Mouse (Mus musculus): ENCODE results near the gene Ssrp1. TPM values are rescaled to one million over a fixed set of nuclear protein-coding genes. Genes with fewer than 3 reads are reported as not detected.

Gene Ssrp1
- total and polyA plus RNA-seq, 3 experiments = 241 to 437 (median 297) TPM

- Histone ChIP-seq H3K4me3 (replicated peaks in 1 of 3; ENCODE audit: low read depth in 2 of 3, low read length in 2 of 3, poor library complexity in 1 of 3) (no peak overlapping the region), H3K79me2 (replicated peaks; ENCODE audit: control insufficient read depth, extremely low read depth, insufficient read depth, poor library complexity, severe bottlenecking) (no peaks in the 10 kb centered on the region), H3K9me3 (replicated peaks; ENCODE audit: low read length) (no peaks in the 10 kb centered on the region), H3K9ac (ENCODE audit: insufficient read depth, low read depth) (no peak overlapping the region), H3K4me1 (ENCODE audit: control insufficient read depth in 1 of 2, insufficient read depth in 2 of 2) (peaks cover 0 to 19% of the 10 kb centered on the region in 2 experiments; a peak in 2 of 4 replicates), H3K27me3 (replicated peaks) (no peaks in the 10 kb centered on the region), H3K36me3 (replicated peaks in 1 of 2; ENCODE audit: control insufficient read depth in 1 of 2, insufficient read depth in 1 of 2, low read length in 1 of 2) (peaks cover 0 to 8% of the 10 kb centered on the region in 2 experiments), H3K4me2 (ENCODE audit: insufficient read depth, low read depth, poor library complexity, severe bottlenecking) (no peak overlapping the region), H3K27ac (ENCODE audit: insufficient read depth, low read depth) (no peak overlapping the region)
- in situ Hi-C loops (cut with MboI; ENCODE audit: low pct_ligation_motif_present, low pct_unique_long_range_greater_than_20kb, low sequenced_read_pairs) (loop anchor here (5.0 kb wide), 1 partner anchor 39 kb away; no protein-coding TSS in a partner anchor), dilution Hi-C loops (cut with MboI; ENCODE audit: extremely low pct_ligation_motif_present, extremely low pct_unique_long_range_greater_than_20kb, low sequenced_read_pairs) (no loop called here)
- DNase-seq (ENCODE audit: extremely low read depth) = no peak
- TF ChIP-seq E2F4 (IDR thresholded peaks at IDR 0.05; ENCODE audit: insufficient replicate concordance, low read depth, low read length) (no peak), ZNF384 (IDR thresholded peaks at IDR 0.05; ENCODE audit: low read depth, low read length) (no peak), JUN (IDR thresholded peaks at IDR 0.05; ENCODE audit: insufficient read depth, low read depth, low read length) (no peak), RCOR1 (conservative IDR thresholded peaks at IDR 0.05; ENCODE audit: low read depth, low read length) (no peak), MXI1 (IDR thresholded peaks at IDR 0.05; ENCODE audit: low read depth, low read length) (no peak), ZC3H11A (IDR thresholded peaks at IDR 0.05; ENCODE audit: low read depth, low read length) (no peak), ETS1 (conservative IDR thresholded peaks at IDR 0.05; ENCODE audit: low read depth, low read length) (no peak), MAX (IDR thresholded peaks at IDR 0.05; ENCODE audit: low read length) (no peak), PAX5 (IDR thresholded peaks at IDR 0.05; ENCODE audit: low read length) (no peak), ZKSCAN1 (IDR thresholded peaks at IDR 0.05; ENCODE audit: borderline replicate concordance, low read depth, low read length) (no peak), ZMIZ1 (IDR thresholded peaks at IDR 0.05; ENCODE audit: low read depth, low read length) (no peak), POLR2AphosphoS2 (IDR thresholded peaks at IDR 0.05; ENCODE audit: low read depth, low read length) (no peak), UBTF (IDR thresholded peaks at IDR 0.05; ENCODE audit: low read depth, low read length) (no peak)
Observed at GRCm38 (mm10) chr2:85001497-85001896, 35.5 kb upstream of the Ssrp1 start.

- Histone ChIP-seq H3K4me2 (ENCODE audit: insufficient read depth, low read depth, poor library complexity, severe bottlenecking) (no peak overlapping the region), H3K4me1 (ENCODE audit: control insufficient read depth in 1 of 2, insufficient read depth in 2 of 2) (peaks cover 0 to 22% of the 10 kb centered on the region in 2 experiments; a peak in 2 of 4 replicates), H3K9ac (ENCODE audit: insufficient read depth, low read depth) (no peak overlapping the region), H3K36me3 (replicated peaks in 1 of 2; ENCODE audit: control insufficient read depth in 1 of 2, insufficient read depth in 1 of 2, low read length in 1 of 2) (peaks cover 0 to 8% of the 10 kb centered on the region in 2 experiments), H3K79me2 (replicated peaks; ENCODE audit: control insufficient read depth, extremely low read depth, insufficient read depth, poor library complexity, severe bottlenecking) (no peaks in the 10 kb centered on the region), H3K27ac (ENCODE audit: insufficient read depth, low read depth) (no peak overlapping the region), H3K27me3 (replicated peaks) (no peaks in the 10 kb centered on the region), H3K4me3 (replicated peaks in 1 of 3; ENCODE audit: low read depth in 2 of 3, low read length in 2 of 3, poor library complexity in 1 of 3) (no peak overlapping the region), H3K9me3 (replicated peaks; ENCODE audit: low read length) (no peaks in the 10 kb centered on the region)
- in situ Hi-C loops (cut with MboI; ENCODE audit: low pct_ligation_motif_present, low pct_unique_long_range_greater_than_20kb, low sequenced_read_pairs) (loop anchor here (5.0 kb wide), 1 partner anchor 40 kb away; no protein-coding TSS in a partner anchor), dilution Hi-C loops (cut with MboI; ENCODE audit: extremely low pct_ligation_motif_present, extremely low pct_unique_long_range_greater_than_20kb, low sequenced_read_pairs) (no loop called here)
- TF ChIP-seq JUND (conservative IDR thresholded peaks at IDR 0.05; ENCODE audit: low read depth, low read length) (no peak), POLR2A (IDR thresholded peaks at IDR 0.05; ENCODE audit: low read depth, low read length) (no peak), SMC3 (IDR thresholded peaks at IDR 0.05; ENCODE audit: low read depth, low read length) (no peak), BHLHE40 (IDR thresholded peaks at IDR 0.05; ENCODE audit: low read depth, low read length) (no peak), TCF12 (IDR thresholded peaks at IDR 0.05; ENCODE audit: low read depth, low read length) (no peak), EP300 (IDR thresholded peaks at IDR 0.05; ENCODE audit: low read length) (no peak), UBTF (IDR thresholded peaks at IDR 0.05; ENCODE audit: low read depth, low read length) (no peak), CHD2 (IDR thresholded peaks at IDR 0.05; ENCODE audit: low read length) (no peak), TBP (conservative IDR thresholded peaks at IDR 0.05; ENCODE audit: low read depth, low read length) (no peak), ELF1 (IDR thresholded peaks at IDR 0.05; ENCODE audit: low read depth, low read length) (no peak), RAD21 (IDR thresholded peaks at IDR 0.05; ENCODE audit: low read depth, low read length) (no peak), E2F4 (IDR thresholded peaks at IDR 0.05; ENCODE audit: insufficient replicate concordance, low read depth, low read length) (no peak), MAZ (IDR thresholded peaks at IDR 0.05; ENCODE audit: low read depth, low read length) (no peak), PAX5 (IDR thresholded peaks at IDR 0.05; ENCODE audit: low read length) (no peak), IRF4 (IDR thresholded peaks at IDR 0.05; ENCODE audit: low read depth, low read length) (no peak), KAT2A (IDR thresholded peaks at IDR 0.05; ENCODE audit: insufficient replicate concordance, low read length) (no peak), HCFC1 (IDR thresholded peaks at IDR 0.05; ENCODE audit: low read depth, low read length) (no peak)
- no peak for DNase-seq (ENCODE audit: extremely low read depth)
Observed at GRCm38 (mm10) chr2:85002575-85002974, 34.5 kb upstream of the Ssrp1 start.
